Mouse (Mus musculus): ENCODE results near the gene Crisp2. TPM values are rescaled to one million over a fixed set of nuclear protein-coding genes. Genes with fewer than 3 reads are reported as not detected.
"Not testable (repeated sequence)": the region's sequence is repeated elsewhere in the genome, so short reads cannot be mapped to it uniquely, and the experiment has no call there.

Gene Crisp2
- polyA plus RNA-seq, 1 experiment from 2014 or later = not detected

DNA sequence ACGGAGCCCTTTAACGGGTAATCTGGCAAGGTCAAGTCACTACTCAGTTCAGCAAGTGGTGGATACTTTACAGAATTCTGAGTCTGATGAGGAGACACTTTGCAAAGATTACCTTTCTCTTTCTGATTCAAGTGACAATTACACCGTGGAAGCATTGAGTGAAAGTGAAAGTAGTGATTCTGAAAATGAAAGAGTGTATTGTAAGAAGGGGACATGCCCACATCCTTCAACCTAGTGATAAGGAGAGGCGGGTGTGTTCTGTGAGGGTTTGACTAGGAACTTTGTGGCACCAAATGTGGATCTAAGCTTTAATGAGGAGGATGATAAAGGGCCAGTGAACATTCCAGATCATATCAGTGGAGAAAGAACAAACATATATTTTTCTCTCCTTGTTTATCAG is 43.1 kb downstream of the Crisp2 start:
- Histone ChIP-seq H3K27me3 (replicated peaks; ENCODE audit: control insufficient read depth, insufficient read depth, low read length) (no peaks in the 10 kb centered on the region), H3K9me3 (ENCODE audit: control insufficient read depth, low read length) (no peaks in the 10 kb centered on the region), H3K4me1 (ENCODE audit: control insufficient read depth, insufficient read depth, low read length) (no peaks in the 10 kb centered on the region), H3K27ac (replicated peaks; ENCODE audit: low read depth, low read length) (no peak overlapping the region), H3K4me3 (ENCODE audit: low read depth, low read length) (no peak overlapping the region), H3K36me3 (ENCODE audit: control insufficient read depth, insufficient read depth, low read length) (no peaks in the 10 kb centered on the region), H3K9ac (ENCODE audit: low read depth, low read length) (no peak overlapping the region), H3K4me2 (ENCODE audit: low read depth, low read length) (no peak overlapping the region)
- ATAC-seq (ENCODE audit: low read depth) (no peak), DNase-seq (ENCODE audit: low spot score) (no peak)
- 76% methylated on average over 4 of the region's 4 CpGs for WGBS

DNA sequence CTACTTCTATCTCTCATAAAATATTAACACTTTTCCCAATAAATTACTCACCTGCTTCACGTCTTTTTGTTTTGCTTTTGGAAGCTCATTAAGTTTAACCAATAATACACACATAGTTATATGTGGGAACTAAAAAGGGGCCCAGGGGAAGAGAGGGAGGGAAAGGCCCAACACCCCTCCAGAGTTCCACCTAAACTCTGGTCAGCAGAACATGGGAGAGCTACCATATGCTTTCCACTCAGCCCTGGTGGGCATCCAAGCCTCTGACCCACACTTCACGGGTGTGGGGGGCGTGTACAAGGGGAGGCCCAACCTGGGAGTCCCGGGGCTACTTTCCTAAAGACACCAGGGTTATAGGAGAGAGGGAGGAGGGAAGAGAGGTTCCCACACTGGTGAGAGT is 75.1 kb downstream of the Crisp2 start:
- Histone ChIP-seq H3K4me2 (ENCODE audit: low read depth, low read length) (no peak overlapping the region), H3K27ac (replicated peaks; ENCODE audit: low read depth, low read length) (no peak overlapping the region), H3K27me3 (replicated peaks; ENCODE audit: control insufficient read depth, insufficient read depth, low read length) (no peaks in the 10 kb centered on the region), H3K9ac (ENCODE audit: low read depth, low read length) (no peak overlapping the region), H3K9me3 (ENCODE audit: control insufficient read depth, low read length) (no peaks in the 10 kb centered on the region), H3K36me3 (ENCODE audit: control insufficient read depth, insufficient read depth, low read length) (no peaks in the 10 kb centered on the region), H3K4me3 (ENCODE audit: low read depth, low read length) (no peak overlapping the region), H3K4me1 (ENCODE audit: control insufficient read depth, insufficient read depth, low read length) (no peaks in the 10 kb centered on the region)
- DNase-seq (ENCODE audit: low spot score) (no peak), ATAC-seq (ENCODE audit: low read depth) (no peak)
- 57% methylated on average over 4 of the region's 4 CpGs for WGBS

DNA sequence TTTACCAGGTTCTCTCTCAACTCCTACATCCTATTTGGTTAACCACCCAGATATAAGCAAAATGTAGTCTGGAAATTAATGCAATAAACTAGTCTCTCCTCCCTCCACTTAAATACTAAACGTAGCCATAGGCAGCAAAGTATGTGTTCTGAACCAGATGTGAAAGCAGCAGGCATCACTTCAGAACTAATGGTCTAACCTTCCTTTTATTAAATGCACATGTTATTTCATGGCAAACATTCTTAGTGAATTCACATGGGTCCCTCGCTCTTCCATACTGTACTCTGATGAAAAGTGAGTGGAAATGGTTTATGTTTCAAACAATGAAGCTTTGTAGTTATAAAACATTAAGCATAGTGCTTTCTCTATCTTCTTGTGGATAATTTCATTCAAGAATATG is 75.5 kb downstream of the Crisp2 start:
- WGBS = 27% methylated on average over 2 of the region's 2 CpGs
- no peak for ATAC-seq (ENCODE audit: low read depth)
- H3K4me1 ChIP-seq (ENCODE audit: control insufficient read depth, insufficient read depth, low read length) = no peaks in the 10 kb centered on the region
- H3K27ac ChIP-seq (replicated peaks; ENCODE audit: low read depth, low read length) = no peak overlapping the region
- no peaks in the 10 kb centered on the region for H3K36me3 ChIP-seq (ENCODE audit: control insufficient read depth, insufficient read depth, low read length)
- H3K9me3 ChIP-seq (ENCODE audit: control insufficient read depth, low read length) = no peaks in the 10 kb centered on the region
- H3K4me3 ChIP-seq (ENCODE audit: low read depth, low read length) = no peak overlapping the region
- H3K4me2 ChIP-seq (ENCODE audit: low read depth, low read length) = no peak overlapping the region
- DNase-seq (ENCODE audit: low spot score) = peak; percentile 18
- no peak overlapping the region for H3K9ac ChIP-seq (ENCODE audit: low read depth, low read length)
- no peaks in the 10 kb centered on the region for H3K27me3 ChIP-seq (replicated peaks; ENCODE audit: control insufficient read depth, insufficient read depth, low read length)

DNA sequence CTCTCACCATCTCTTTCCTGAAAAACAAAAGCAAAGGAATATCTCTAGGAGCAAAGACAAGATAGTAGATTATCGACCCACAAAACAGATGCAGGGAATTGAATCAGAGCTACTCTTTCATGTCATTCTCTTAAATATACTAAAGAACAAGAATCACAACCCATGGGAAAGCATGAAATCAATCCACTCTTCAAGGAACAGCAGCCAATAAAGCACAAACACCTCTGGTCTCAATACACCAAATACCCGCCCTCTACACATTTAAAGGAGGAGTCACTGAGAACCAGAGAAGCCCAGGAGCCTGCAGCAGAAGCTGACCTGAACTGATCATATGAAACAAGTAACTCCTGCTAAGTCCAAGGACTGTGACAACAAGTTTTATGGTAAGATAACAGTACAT is 80.0 kb downstream of the Crisp2 start, which contains the start of gene Esp1:
Gene Esp1 (plus strand): TSS at position 301 of the 400 bp plus-strand sequence.
- DNase-seq (ENCODE audit: low spot score) = no peak
- 89% methylated on average over 2 of the region's 2 CpGs for WGBS

DNA sequence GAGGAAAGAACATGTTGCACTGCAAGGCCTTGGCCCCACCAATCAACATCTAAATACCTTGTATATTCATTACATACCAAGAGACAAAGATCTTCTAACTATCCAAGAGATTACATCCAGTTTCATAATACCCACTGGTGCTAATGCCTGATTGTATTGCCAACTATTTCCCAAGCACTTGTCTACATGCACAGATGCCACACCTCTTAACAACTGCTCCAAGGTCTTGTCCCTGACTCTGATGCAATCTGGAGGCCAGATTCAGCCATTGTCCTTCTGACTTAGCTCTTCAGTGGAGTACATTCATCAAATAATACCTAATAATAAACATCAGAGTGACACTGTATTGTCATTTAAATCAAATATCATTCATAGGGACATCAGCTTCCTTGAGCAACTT is 89.7 kb downstream of the Crisp2 start:
- H3K4me3 ChIP-seq (ENCODE audit: low read depth, low read length); DNase-seq (ENCODE audit: low spot score); H3K27me3 ChIP-seq (replicated peaks; ENCODE audit: control insufficient read depth, insufficient read depth, low read length); ATAC-seq (ENCODE audit: low read depth); H3K9me3 ChIP-seq (ENCODE audit: control insufficient read depth, low read length); H3K36me3 ChIP-seq (ENCODE audit: control insufficient read depth, insufficient read depth, low read length); H3K4me2 ChIP-seq (ENCODE audit: low read depth, low read length); H3K4me1 ChIP-seq (ENCODE audit: control insufficient read depth, insufficient read depth, low read length); H3K27ac ChIP-seq (replicated peaks; ENCODE audit: low read depth, low read length); H3K9ac ChIP-seq (ENCODE audit: low read depth, low read length): not testable (repeated sequence)

More for the DNA sequence above, 80.0 kb downstream of the Crisp2 start, which contains the start of gene Esp1:
- Histone ChIP-seq H3K9me3 (ENCODE audit: control insufficient read depth, low read length) (no peaks in the 10 kb centered on the region), H3K27me3 (replicated peaks; ENCODE audit: control insufficient read depth, insufficient read depth, low read length) (no peaks in the 10 kb centered on the region), H3K27ac (replicated peaks; ENCODE audit: low read depth, low read length) (no peak within 1 kb of the TSS), H3K4me1 (ENCODE audit: control insufficient read depth, insufficient read depth, low read length) (no peaks in the 10 kb centered on the region), H3K36me3 (ENCODE audit: control insufficient read depth, insufficient read depth, low read length) (no peaks in the 10 kb centered on the region), H3K4me3 (ENCODE audit: low read depth, low read length) (no peak within 1 kb of the TSS), H3K4me2 (ENCODE audit: low read depth, low read length) (no peak within 1 kb of the TSS), H3K9ac (ENCODE audit: low read depth, low read length) (no peak within 1 kb of the TSS)
- ATAC-seq (ENCODE audit: low read depth) = no peak

DNA sequence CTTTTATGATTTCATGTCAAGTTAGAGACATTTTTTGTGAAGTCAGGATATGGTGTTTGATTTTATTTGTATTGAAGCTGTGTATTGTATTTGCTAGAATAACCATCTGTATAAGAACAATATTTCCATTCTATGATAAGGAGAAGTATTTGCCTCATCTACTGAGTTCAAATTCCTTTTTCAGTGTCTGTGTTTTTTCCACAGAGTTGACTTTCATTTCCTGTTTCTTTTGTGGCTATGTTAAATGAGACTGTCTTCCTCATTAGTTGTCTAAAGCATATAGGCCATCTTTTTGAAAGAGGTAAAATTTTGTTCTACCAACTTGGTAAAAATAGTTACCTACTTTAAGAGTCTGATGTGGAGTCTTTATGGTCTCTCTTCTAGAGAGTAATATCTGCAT is 90.5 kb downstream of the Crisp2 start:
- ATAC-seq (ENCODE audit: low read depth) = no peak
- Histone ChIP-seq H3K27ac (replicated peaks; ENCODE audit: low read depth, low read length) (no peak overlapping the region), H3K4me2 (ENCODE audit: low read depth, low read length) (no peak overlapping the region), H3K9ac (ENCODE audit: low read depth, low read length) (no peak overlapping the region), H3K36me3 (ENCODE audit: control insufficient read depth, insufficient read depth, low read length) (no peaks in the 10 kb centered on the region), H3K4me3 (ENCODE audit: low read depth, low read length) (no peak overlapping the region), H3K4me1 (ENCODE audit: control insufficient read depth, insufficient read depth, low read length) (no peaks in the 10 kb centered on the region), H3K9me3 (ENCODE audit: control insufficient read depth, low read length) (no peaks in the 10 kb centered on the region), H3K27me3 (replicated peaks; ENCODE audit: control insufficient read depth, insufficient read depth, low read length) (no peaks in the 10 kb centered on the region)
- DNase-seq (ENCODE audit: low spot score) = no peak

Other genes starting within 250 kb of the Crisp2 start
- not detected in 2 replicates for gene Esp6, start 245.5 kb downstream of the Crisp2 start, polyA plus RNA-seq (2014; fragmentation: Nextera tagmentation; extraction: Ambion mirVana)
- not detected in 2 replicates for gene Esp4, start 208.4 kb downstream of the Crisp2 start, polyA plus RNA-seq (2014; fragmentation: Nextera tagmentation; extraction: Ambion mirVana)
- not detected in 2 replicates for gene Esp3, start 174.9 kb downstream of the Crisp2 start, polyA plus RNA-seq (2014; fragmentation: Nextera tagmentation; extraction: Ambion mirVana)
- not detected in 2 replicates for gene Esp1, start 79.9 kb downstream of the Crisp2 start, polyA plus RNA-seq (2014; fragmentation: Nextera tagmentation; extraction: Ambion mirVana)
- gene Rhag, start 4.1 kb upstream of the Crisp2 start, polyA plus RNA-seq (2014; fragmentation: Nextera tagmentation; extraction: Ambion mirVana) = 0.42 and 0.55 TPM in 2 replicates
- gene 9130008F23Rik, start 73.6 kb upstream of the Crisp2 start, polyA plus RNA-seq (2014; fragmentation: Nextera tagmentation; extraction: Ambion mirVana) = 1.1 and 1.6 TPM in 2 replicates
- 0.35 and 0.48 TPM in 2 replicates for gene Glyatl3, start 107.3 kb upstream of the Crisp2 start, polyA plus RNA-seq (2014; fragmentation: Nextera tagmentation; extraction: Ambion mirVana)
- 35.8 and 36.1 TPM in 2 replicates for gene Mut, start 127.7 kb upstream of the Crisp2 start, polyA plus RNA-seq (2014; fragmentation: Nextera tagmentation; extraction: Ambion mirVana)
- 18.9 and 24.6 TPM in 2 replicates for gene Cenpq, start 128.0 kb upstream of the Crisp2 start, polyA plus RNA-seq (2014; fragmentation: Nextera tagmentation; extraction: Ambion mirVana)

Measured in embryonic facial prominence, embryonic 14.5 days (tissue).